Mouse (Mus musculus): ENCODE measurements around the gene Rlbp1.

DNA sequence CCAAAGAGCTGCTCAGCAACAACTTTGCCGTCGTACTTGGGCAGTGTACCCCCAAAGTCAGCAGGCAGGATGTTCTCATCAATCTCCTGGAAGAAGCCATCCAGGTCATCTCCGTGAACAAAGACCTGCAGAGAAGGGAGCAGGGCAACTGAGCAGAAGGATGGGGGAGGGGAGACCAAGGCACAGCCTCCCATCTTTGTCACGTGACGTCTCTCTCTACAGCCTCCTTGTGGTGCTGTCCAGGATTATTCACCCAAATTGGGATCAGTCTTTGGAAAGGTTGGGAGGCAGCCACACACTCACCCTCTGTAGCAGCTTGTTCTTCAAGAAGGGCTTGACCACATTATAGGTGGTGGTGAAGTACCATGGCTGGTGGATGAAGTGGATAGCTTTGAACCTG lies 11.3 kb downstream of the Rlbp1 start:
- TF ChIP-seq CTCF (IDR thresholded peaks at IDR 0.05; ENCODE audit: low read depth, low read length) (no peak), POLR2A (IDR thresholded peaks at IDR 0.05; ENCODE audit: insufficient read depth, low read length) (no peak), EP300 (IDR thresholded peaks at IDR 0.05; ENCODE audit: insufficient read depth, low read depth, low read length) (no peak)
